Mouse (Mus musculus): ENCODE results near the gene Myo9a. TPM values are rescaled to one million over a fixed set of nuclear protein-coding genes. Genes with fewer than 3 reads are reported as not detected.
"Not testable (repeated sequence)": the region's sequence is repeated elsewhere in the genome, so short reads cannot be mapped to it uniquely, and the experiment has no call there.

Gene Myo9a
- total RNA-seq, 2 experiments from 2014 or later: 72.9 to 87.2 TPM

GRCm38 (mm10) chr9:59749581-59750265 is 973 bp upstream of the Myo9a start:
- no peak for DNase-seq (ENCODE audit: low spot score in 2 of 2)

DNA sequence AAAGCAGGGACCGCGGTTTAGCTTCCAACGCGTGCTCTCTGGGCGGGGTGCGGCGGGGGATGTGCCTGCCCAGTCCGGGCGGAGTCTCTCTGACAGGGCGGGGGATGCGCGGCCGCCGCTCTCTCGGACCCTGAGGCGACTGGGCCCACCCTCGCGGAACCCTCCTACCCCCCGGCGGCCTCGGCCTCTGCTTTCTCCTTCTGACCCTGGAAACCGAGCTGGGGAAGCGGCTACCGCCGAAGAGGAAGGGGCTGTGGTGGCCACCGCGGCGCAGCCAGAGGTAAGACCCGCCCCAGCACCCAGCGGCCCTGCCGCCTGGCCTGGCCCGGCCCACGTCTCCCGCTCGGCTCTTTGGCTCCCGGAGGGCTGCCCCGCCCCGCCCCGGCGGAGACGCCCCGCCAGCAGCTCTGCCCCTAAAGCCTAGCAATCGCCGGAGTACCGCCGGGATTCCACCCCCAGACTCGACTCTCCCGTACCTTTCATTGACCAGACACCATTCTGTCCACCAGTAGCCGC is 428 bp downstream of the Myo9a start:
- DNase-seq (ENCODE audit: low spot score in 2 of 2): peak; percentile 64 to 78

GRCm38 (mm10) chr9:59751966-59752365 is 1.3 kb downstream of the Myo9a start:
- DNase-seq (ENCODE audit: low spot score in 2 of 2): no peak

DNA sequence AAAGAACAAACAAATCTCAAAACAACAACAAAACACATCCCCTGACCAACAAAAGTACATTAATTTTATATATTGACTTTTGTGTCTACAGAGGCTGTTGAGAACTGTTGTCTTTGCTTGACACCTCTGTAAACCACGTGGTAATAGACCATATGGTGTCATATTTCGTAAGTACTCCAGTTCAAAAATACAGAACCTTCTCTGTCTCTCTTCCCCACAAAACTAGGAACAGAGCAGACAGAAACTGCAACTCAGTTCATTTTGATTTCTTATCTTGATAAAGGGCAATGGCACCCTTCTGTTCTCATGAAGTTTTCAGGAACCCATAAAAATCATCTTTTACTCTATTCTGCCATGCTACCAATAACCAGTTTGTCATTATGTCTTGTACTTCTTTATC is 4.5 kb downstream of the Myo9a start:
- DNase-seq (ENCODE audit: low spot score in 2 of 2): no peak

GRCm38 (mm10) chr9:59757016-59757415 is 6.3 kb downstream of the Myo9a start:
- DNase-seq (ENCODE audit: low spot score in 2 of 2): not testable (repeated sequence)

DNA sequence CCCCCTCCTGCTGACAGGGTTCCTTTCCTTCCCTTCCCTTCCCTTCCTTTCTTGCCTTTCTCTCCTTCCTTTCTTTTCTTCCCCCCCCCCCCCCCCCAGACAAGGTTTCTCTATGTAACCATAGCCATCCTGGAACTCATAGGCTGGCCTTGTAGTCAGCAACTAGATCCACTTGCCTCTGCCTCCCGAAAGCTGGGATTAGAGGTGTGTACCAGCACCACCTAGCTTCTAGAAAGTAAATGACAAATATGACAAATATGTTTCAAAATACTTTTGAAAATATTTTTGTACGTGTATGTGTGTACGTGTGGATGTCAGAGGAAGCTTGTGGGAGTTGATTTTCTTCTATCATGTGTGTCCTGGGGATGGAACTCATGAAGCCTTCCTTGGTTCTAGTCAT is 9.8 kb downstream of the Myo9a start:
- no peak for DNase-seq (ENCODE audit: low spot score in 2 of 2)

- DNase-seq (ENCODE audit: low spot score in 2 of 2): not testable (repeated sequence)
Observed at GRCm38 (mm10) chr9:59766966-59767461, 16.3 kb downstream of the Myo9a start.

- DNase-seq (ENCODE audit: low spot score in 2 of 2): not testable (repeated sequence)
Observed at GRCm38 (mm10) chr9:59806046-59806774, 55.5 kb downstream of the Myo9a start.

DNA sequence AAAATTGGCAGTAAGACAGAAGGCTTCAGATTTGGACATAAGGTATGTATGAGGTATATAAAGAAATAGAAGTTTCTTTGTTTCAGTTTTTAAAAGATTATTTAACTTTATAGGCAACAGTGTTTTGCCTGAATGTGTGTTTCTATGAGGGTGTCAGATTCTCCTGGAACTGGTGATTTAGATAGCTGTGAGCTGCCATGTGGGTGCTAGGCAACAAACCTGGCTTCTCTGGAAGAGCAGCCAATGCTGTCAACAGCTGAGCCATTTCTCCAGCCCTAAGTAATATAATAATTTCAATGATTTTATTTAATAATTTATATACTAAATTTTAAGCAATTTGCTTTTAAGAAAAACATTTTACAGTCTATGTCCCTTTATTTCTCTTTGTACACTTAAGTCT is 133.9 kb downstream of the Myo9a start:
- DNase-seq (ENCODE audit: low spot score in 2 of 2): no peak

DNA sequence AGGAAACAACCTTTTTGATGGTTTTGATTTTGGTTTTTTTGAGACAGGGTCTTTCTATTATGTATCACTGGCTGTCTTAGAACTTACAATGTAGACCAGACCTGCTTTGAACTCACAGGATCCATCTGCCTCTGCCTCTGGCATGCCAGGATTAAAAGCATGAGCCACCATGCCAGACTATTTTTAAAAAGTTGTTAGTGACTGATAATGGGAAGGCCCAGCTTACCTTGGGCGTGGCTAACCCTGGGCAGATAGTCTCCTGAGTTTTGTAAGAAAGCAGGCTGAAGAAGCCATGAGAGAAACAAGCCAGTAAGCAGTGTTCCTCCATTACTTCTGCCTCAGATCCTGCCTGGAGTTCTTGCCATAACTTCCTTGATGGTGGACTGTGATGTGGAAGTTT is 152.7 kb downstream of the Myo9a start:
- DNase-seq (ENCODE audit: low spot score in 2 of 2): no peak

DNA sequence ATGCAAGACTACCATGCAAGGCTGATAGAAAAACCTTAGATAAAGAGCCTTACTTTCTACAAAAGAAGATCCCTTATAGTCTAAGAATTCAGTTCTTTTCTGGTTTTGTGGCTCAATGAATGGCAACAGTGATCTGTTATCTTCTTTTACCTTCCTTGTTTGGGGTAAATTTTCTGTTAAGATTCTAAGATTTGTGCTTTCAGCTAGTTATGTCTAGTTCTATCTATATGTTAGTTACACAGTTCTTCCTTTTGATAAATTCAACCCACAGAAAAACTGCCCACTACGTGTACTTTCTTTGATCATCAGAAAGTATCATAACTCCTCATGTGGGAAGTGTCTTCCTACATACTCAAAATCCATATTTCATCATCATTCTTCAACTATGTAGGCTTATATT is 164.1 kb downstream of the Myo9a start:
- no peak for DNase-seq (ENCODE audit: low spot score in 2 of 2)

DNA sequence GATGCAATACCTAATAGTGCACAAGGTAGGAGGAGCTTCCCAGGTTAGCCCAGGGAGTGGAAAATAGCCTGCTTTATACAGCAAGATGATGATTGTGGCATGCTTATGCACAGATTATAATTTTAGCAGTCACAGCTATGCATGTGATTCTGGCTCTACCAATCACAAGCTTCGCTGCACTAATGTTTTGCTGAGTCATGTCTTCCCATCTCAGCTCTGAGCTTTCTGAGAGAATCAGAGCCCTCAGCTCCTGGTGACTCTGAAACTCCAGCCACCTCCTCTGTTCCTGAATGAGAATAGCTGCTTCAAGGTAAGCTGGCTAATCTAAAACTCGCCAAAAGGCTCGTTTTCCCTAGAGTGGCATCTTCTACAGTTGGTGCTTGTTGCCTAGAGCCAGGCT is 179.6 kb downstream of the Myo9a start:
- no peak for DNase-seq (ENCODE audit: low spot score in 2 of 2)

- DNase-seq (ENCODE audit: low spot score in 2 of 2): not testable (repeated sequence)
Observed at GRCm38 (mm10) chr9:59935866-59936265, 185.2 kb downstream of the Myo9a start.

GRCm38 (mm10) chr9:59938529-59938928 is 187.8 kb downstream of the Myo9a start:
- DNase-seq (ENCODE audit: low spot score in 2 of 2): no peak

- DNase-seq (ENCODE audit: low spot score in 2 of 2): no peak
Observed at GRCm38 (mm10) chr9:59939691-59940090, 189.0 kb downstream of the Myo9a start.

- DNase-seq (ENCODE audit: low spot score in 2 of 2): no peak
Observed at GRCm38 (mm10) chr9:59940913-59941884, 190.5 kb downstream of the Myo9a start.

DNA sequence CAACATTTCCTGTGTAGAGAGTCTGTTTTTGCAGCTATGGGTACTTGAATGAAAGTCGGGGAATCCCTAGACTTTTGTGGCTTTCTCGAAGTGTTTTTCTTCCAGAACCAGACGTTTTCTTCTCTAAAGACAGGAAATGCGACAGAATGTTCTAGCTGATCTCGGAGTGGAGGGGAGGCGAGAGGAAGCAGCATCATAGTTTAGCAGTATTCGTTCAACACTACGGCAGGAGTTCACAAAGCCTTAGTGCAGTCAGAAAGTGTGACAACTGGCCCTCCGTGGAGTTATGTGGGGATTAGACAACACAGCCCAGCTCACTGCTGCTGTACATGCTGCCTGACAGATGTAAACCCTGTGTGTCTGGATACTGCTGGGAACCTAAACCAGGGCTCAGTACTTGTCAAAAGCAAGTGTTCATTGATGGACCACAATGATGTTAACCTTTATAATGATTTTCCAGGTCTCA is 191.2 kb downstream of the Myo9a start:
- no peak for DNase-seq (ENCODE audit: low spot score in 2 of 2)

DNA sequence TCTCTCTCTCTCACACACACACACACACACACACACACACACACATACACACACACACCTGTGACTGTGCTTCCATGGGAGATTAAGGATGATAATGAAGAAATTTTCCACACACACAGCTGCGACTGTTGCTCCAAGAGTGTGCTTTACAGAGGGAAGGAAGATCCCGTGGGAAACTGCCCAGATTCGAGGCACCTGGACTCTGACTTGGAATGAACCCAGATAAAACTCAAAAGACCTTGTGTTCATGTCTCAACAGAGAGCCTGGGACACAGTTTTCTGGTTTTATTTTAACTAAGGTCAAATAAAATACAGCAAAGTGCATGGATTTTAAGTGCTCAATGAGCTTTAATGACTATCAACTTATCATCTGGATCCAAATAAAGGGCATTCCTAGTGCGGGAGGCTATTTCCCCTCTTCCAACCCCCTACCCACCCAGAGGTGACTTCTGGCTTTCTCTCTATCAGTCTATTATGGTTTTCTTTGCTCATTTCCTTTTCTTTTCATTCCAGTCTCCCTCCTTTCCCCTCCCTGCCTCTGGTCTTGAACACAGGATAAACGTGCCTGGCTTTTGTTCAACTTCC is 191.9 kb downstream of the Myo9a start:
- no peak for DNase-seq (ENCODE audit: low spot score in 2 of 2)

DNA sequence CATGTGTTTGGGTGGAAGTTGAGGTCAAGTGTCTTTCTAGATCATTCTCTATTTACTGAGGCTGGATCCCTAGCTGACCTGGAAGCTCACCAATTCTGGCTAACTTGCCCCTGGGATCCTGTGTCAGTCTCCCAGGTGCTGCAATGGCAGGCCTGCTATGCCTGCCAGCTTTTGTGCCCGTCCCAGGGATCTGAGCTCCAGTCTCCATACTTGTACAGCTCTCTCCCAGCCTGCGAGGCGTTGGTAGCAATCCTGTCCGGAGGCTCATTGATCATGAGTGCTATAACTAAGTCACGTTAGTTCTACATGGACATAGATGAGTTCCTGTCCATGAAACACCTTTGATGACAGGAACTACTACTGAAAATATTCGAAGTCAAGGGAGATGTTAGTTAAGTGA is 193.1 kb downstream of the Myo9a start:
- DNase-seq (ENCODE audit: low spot score in 2 of 2): no peak

DNA sequence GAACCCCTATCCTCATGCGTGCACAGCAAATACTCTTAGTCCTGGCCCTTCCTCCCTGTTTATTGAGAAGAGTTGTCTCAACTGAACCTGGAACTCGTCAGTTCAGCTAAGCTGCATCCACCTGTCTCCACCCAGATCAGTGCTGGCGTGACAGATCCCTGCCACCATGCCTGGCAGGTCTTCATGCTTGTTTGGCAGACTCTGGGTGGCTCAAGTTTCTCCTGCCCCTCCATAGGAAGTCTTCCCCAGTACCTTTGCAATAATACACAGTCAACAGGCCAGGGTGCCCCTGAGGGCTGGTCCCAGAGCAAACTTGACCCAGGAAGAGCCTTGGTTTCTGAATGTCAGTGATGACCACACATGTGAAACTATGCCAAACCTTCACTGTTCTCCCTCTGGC is 194.5 kb downstream of the Myo9a start:
- no peak for DNase-seq (ENCODE audit: low spot score in 2 of 2)

DNA sequence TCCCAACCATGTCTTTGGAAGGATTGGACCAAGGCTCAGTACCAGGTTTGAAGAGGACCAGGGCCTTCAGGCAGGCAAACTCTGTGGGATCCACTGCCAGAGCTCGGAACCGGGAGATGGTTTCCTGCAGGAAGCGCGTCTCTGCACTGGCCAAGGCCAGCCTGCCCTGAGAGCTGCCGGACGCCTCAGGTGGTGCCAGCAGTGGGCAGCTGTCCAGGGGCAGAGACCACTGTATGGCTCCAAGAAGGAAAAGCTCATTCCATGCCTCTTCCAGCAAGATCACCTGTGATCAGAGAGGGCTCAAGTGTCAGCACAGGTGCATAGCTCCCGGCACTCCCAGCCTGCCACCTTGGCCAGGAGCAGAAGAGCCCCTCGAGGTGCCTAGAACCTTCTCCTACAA is 196.6 kb downstream of the Myo9a start:
- no peak for DNase-seq (ENCODE audit: low spot score in 2 of 2)

Measured in left cerebral cortex, adult 18-20 months (tissue).